ENCODE assay signal across 28 mouse cellular contexts in the genomic region with DNA sequence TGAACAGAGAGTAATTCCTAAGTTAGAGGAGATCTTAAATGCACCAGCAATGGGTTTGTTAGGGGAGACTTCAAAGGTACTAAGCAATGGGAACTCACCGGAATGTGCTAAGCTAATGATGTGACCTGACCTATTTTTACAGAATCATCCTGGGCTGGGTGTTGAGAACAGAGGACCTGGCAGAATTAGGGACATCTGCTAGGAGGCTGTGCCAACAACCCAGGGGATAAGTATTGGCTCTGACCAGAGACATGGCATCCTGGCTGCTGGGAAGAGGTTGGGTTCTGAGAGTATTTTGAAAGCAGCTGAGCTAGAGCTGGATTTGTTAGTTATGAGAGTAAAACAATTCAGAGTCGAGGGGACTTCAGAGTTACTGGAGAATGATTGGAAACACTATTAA. TPM values are rescaled to one million over a fixed set of nuclear protein-coding genes. Genes with fewer than 3 reads are reported as not detected.
DNase-seq lines count a peak whose midpoint lies in the region; ATAC-seq and TF ChIP-seq lines count a peak whose summit lies in the region.
"Had no signal": no experiment of that assay in that cellular context is flagged by ENCODE, and none has a peak within 500 bp of the region (broad histone marks: within the 10 kb centered on the region; RNA-seq: fewer than 3 reads in every experiment).

No protein-coding gene starts in this region.

- peak; percentile 46 for DNase-seq in hindbrain, postnatal 0 days (ENCODE audit: low spot score)
- DNase-seq in Muller cell, postnatal 12 days (ENCODE audit: inconsistent ontology term) = peak; percentile 69
- DNase-seq in cerebellum, adult 2 months = peak; percentile 90 to 97
- peak; percentile 90 to 92 for DNase-seq in cerebellum, postnatal 25 days
- no peak for DNase-seq in lung, postnatal 14 days
- DNase-seq in testis, postnatal 10 days (ENCODE audit: low spot score) = no peak
- no peak for DNase-seq in kidney, postnatal 14 days
- DNase-seq: adrenal gland, postnatal 36 days; gastrocnemius, postnatal 14 days; heart, adult 2 months; heart, postnatal 36 days; kidney, adult 8-10 months; kidney, postnatal 36 days; layer of hippocampus, postnatal 36 days; lung, embryonic 14.5 days; lung, postnatal 36 days had no signal

- TF ChIP-seq CTCF in hindbrain, postnatal 0 days (IDR thresholded peaks at IDR 0.05; ENCODE audit: low read depth) = no peak
- no peak for TF ChIP-seq CTCF in cerebellum, adult 2 months (IDR thresholded peaks at IDR 0.05; ENCODE audit: borderline replicate concordance, insufficient read depth, low read depth, low read length)

- 74% methylated on average over 2 of the region's 2 CpGs for WGBS in hindbrain, postnatal 0 days
- 89% methylated on average over 2 of the region's 2 CpGs for WGBS in hindbrain, embryonic 12.5 days
- WGBS in cerebellum, adult 2 months = 6% methylated on average over 2 of the region's 2 CpGs

- ATAC-seq in hindbrain, postnatal 0 days = no peak
- ATAC-seq in hindbrain, embryonic 12.5 days (ENCODE audit: low FRiP score) = no peak
- ATAC-seq: forebrain, embryonic 16.5 days; midbrain, embryonic 15.5 days had no signal

- H3K4me3 ChIP-seq in hindbrain, postnatal 0 days (ENCODE audit: low read length) = no peak overlapping the region
- H3K4me3 ChIP-seq in hindbrain, embryonic 12.5 days = no peak overlapping the region
- H3K4me3 ChIP-seq in cerebellum, adult 2 months (replicated peaks; ENCODE audit: insufficient read depth, low read depth, low read length) = no peak overlapping the region
- H3K4me3 ChIP-seq: embryonic facial prominence, embryonic 10.5 days; forebrain, embryonic 10.5 days; heart, adult 2 months; heart, embryonic 15.5 days; limb, embryonic 13.5 days; megakaryocyte, embryonic 14.5 days; midbrain, embryonic 15.5 days; myocyte; neural tube, embryonic 13.5 days had no signal

- no peaks in the 10 kb centered on the region for H3K36me3 ChIP-seq in hindbrain, postnatal 0 days (ENCODE audit: insufficient read depth, low read length)
- no peaks in the 10 kb centered on the region for H3K36me3 ChIP-seq in hindbrain, embryonic 12.5 days
- H3K36me3 ChIP-seq: embryonic facial prominence, embryonic 10.5 days; forebrain, embryonic 10.5 days; heart, embryonic 15.5 days; limb, embryonic 13.5 days; midbrain, embryonic 15.5 days; neural tube, embryonic 13.5 days had no signal

- no peak for TF ChIP-seq POLR2A in cerebellum, adult 2 months (IDR thresholded peaks at IDR 0.05; ENCODE audit: borderline replicate concordance, insufficient read depth, low read length)

- no peak overlapping the region for H3K4me2 ChIP-seq in hindbrain, postnatal 0 days (ENCODE audit: low read depth, low read length)
- no peak overlapping the region for H3K4me2 ChIP-seq in hindbrain, embryonic 12.5 days (replicated peaks)
- H3K4me2 ChIP-seq: heart, embryonic 15.5 days; hindbrain, embryonic 14.5 days; limb, embryonic 13.5 days; lung, embryonic 14.5 days; midbrain, embryonic 15.5 days; neural tube, embryonic 13.5 days had no signal

- H3K27me3 ChIP-seq in hindbrain, postnatal 0 days (ENCODE audit: insufficient read depth, low read length) = no peaks in the 10 kb centered on the region
- H3K27me3 ChIP-seq in hindbrain, embryonic 12.5 days = no peaks in the 10 kb centered on the region
- H3K27me3 ChIP-seq in cerebellum, adult 2 months (ENCODE audit: control insufficient read depth, insufficient read depth, low read length) = no peaks in the 10 kb centered on the region
- H3K27me3 ChIP-seq: heart, embryonic 15.5 days; limb, embryonic 13.5 days; megakaryocyte, embryonic 14.5 days; midbrain, embryonic 15.5 days; neural tube, embryonic 13.5 days had no signal

- H3K9ac ChIP-seq in hindbrain, postnatal 0 days (replicated peaks; ENCODE audit: low read length) = no peak overlapping the region
- no peak overlapping the region for H3K9ac ChIP-seq in hindbrain, embryonic 12.5 days
- H3K9ac ChIP-seq: heart, embryonic 15.5 days; hindbrain, embryonic 14.5 days; limb, embryonic 13.5 days; liver, embryonic 14.5 days; lung, embryonic 14.5 days; midbrain, embryonic 15.5 days; neural tube, embryonic 13.5 days had no signal

- no peak overlapping the region for H3K27ac ChIP-seq in hindbrain, postnatal 0 days
- H3K27ac ChIP-seq in hindbrain, embryonic 12.5 days = no peak overlapping the region
- peak overlapping the region; percentile 98; the same call in 1 of the 2 replicates for H3K27ac ChIP-seq in cerebellum, adult 2 months (ENCODE audit: insufficient read depth, low read length)
- H3K27ac ChIP-seq: embryonic facial prominence, embryonic 10.5 days; forebrain, embryonic 10.5 days; heart, adult 2 months; heart, embryonic 15.5 days; hindbrain, embryonic 14.5 days; limb, embryonic 13.5 days; liver, embryonic 14.5 days; midbrain, embryonic 15.5 days; neural tube, embryonic 13.5 days had no signal

- no peaks in the 10 kb centered on the region for H3K9me3 ChIP-seq in hindbrain, postnatal 0 days (ENCODE audit: low read length)
- H3K9me3 ChIP-seq in hindbrain, embryonic 12.5 days (replicated peaks) = no peaks in the 10 kb centered on the region
- H3K9me3 ChIP-seq: embryonic facial prominence, embryonic 10.5 days; forebrain, embryonic 10.5 days; heart, embryonic 15.5 days; limb, embryonic 13.5 days; megakaryocyte, embryonic 14.5 days; midbrain, embryonic 15.5 days; neural tube, embryonic 13.5 days had no signal

- no peaks in the 10 kb centered on the region for H3K4me1 ChIP-seq in hindbrain, postnatal 0 days (ENCODE audit: insufficient read depth, low read length)
- H3K4me1 ChIP-seq in hindbrain, embryonic 12.5 days = no peaks in the 10 kb centered on the region
- H3K4me1 ChIP-seq in cerebellum, adult 2 months (ENCODE audit: control insufficient read depth, insufficient read depth, low read length) = peaks cover 73% of the 10 kb centered on the region
- H3K4me1 ChIP-seq: midbrain, embryonic 15.5 days; neural tube, embryonic 13.5 days had no signal

RNA-seq across cellular contexts. Expression of a gene that starts 40.5 kb away (rescaled TPM):
- total RNA-seq in hindbrain, postnatal 0 days (2014; rRNA removed) = 35.4 and 43.8 TPM in 2 replicates
- 19.8 and 21.2 TPM in 2 replicates for polyA plus RNA-seq in hindbrain, postnatal 0 days (2015; fragmentation: Nextera tagmentation; extraction: Ambion mirVana)
- 20.3 and 24.0 TPM in 2 replicates for polyA plus RNA-seq in hindbrain, embryonic 12.5 days (2016; fragmentation: Nextera tagmentation; extraction: Ambion mirVana)
- 574 and 684 TPM in 2 replicates for polyA plus RNA-seq in cerebellum, adult 2 months (2012; rRNA removed)

Comparison
In these comparisons a context has a peak if more than half of its experiments do, and no peak if none do; other contexts are left out.
1. DNase-seq: peak in hindbrain, postnatal 0 days (single experiment), Muller cell, postnatal 12 days (single experiment), cerebellum, adult 2 months (2 of 2) and cerebellum, postnatal 25 days (2 of 2); none in lung, postnatal 14 days (single experiment), testis, postnatal 10 days (single experiment) and kidney, postnatal 14 days (single experiment).
2. RNA of a gene that starts 40.5 kb away (polyA plus RNA-seq): 574 to 684 TPM in cerebellum, adult 2 months; 19.8 to 21.2 TPM in hindbrain, postnatal 0 days and 20.3 to 24.0 TPM in hindbrain, embryonic 12.5 days; every median in the first group is over 10 times any median in the second.